Mouse (Mus musculus) cortical plate, adult 2 months (tissue): ENCODE results near the gene Dmkn. TPM values are rescaled to one million over a fixed set of nuclear protein-coding genes. Genes with fewer than 3 reads are reported as not detected.
"Not testable (repeated sequence)": the region's sequence is repeated elsewhere in the genome, so short reads cannot be mapped to it uniquely, and the experiment has no call there.

ENCODE experiments used
- H3K27ac ChIP-seq: fragments of 200-500 bp; 2 replicates; pipeline ENCODE4 v1.5.1; 2012; ENCODE audit warnings: low read length, control low read depth, inconsistent platforms; ENCODE audit not compliant: insufficient read depth
- H3K4me1 ChIP-seq: fragments of 200-500 bp; 2 replicates; pipeline ENCODE4 v1.6.1; 2011; ENCODE audit warnings: low read length; ENCODE audit not compliant: control insufficient read depth, insufficient read depth
- H3K4me3 ChIP-seq: fragments of 200-500 bp; 2 replicates; pipeline ENCODE4 v1.5.1; 2011; ENCODE audit warnings: mild to moderate bottlenecking, low read length, control low read depth; ENCODE audit not compliant: insufficient read depth
- CTCF ChIP-seq: fragments of 200-500 bp; IDR thresholded peaks from 2 replicates; pipeline ENCODE4 v1.5.1; 2011; ENCODE audit warnings: mild to moderate bottlenecking, control low read depth, low read length; ENCODE audit not compliant: insufficient read depth; ENCODE audit errors: extremely low read depth
- POLR2A ChIP-seq: fragments of 200-500 bp; IDR thresholded peaks from 2 replicates; pipeline ENCODE4 v1.6.1; 2011; ENCODE audit warnings: mild to moderate bottlenecking, low read length, control low read depth; ENCODE audit not compliant: insufficient read depth; ENCODE audit errors: extremely low read depth
- polyA plus RNA-seq: library from polyadenylated mRNA; depleted of rRNA; stranded (reverse); fragments of >200 nt; gene quantifications from 2 replicates; pipeline ENCODE4 v1.2.3, GENCODE M21; 2012

Dmkn gene
- polyA plus RNA-seq, 1 experiment: 9.6 TPM

DNA sequence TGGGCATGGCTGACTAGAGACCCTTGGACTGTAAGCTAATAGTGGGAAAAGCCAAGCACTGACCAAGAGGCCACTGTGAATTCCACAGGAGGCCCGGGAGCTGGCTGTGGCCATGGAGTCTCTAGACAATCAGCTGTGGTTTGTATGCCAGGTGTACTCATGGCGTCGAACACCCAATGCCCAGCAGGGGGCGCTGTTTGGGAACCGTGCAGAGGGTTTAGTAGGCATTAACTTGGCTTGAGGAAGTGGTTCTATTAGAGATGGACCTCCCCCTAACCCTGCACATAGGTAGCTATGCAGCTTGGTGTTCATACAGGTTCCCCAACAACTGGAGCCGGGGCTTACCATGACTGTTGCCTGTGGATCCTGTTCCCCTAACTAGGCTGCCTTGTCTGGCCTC, 42.4 kb downstream of the Dmkn start:
- TF ChIP-seq CTCF (no peak), POLR2A (no peak)
- Histone ChIP-seq H3K27ac (no peak overlapping the region), H3K4me1 (no peaks in the 10 kb centered on the region), H3K4me3 (no peak overlapping the region)

DNA sequence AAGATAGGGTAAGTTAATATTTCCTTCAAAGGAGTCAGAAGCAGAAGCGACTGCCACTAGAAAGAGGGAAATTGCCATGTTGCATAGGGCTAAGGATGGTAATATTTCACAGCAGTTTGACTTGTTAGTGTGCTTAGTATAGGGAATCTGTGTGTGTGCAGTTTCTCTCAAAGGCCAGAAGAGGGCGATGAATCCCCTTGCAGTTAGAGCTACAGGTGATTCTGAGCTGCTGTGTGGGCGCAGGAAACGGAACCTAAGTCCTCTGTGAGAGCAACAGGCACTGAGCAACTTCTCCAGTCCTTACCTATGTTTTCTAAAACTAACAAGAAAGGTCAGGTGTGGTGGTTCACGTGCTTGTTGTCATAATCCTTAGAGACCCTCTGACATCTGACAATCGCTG, 46.8 kb downstream of the Dmkn start:
- no peak overlapping the region for H3K27ac ChIP-seq
- TF ChIP-seq CTCF (no peak), POLR2A (no peak)
- H3K4me3 ChIP-seq: no peak overlapping the region
- H3K4me1 ChIP-seq: no peaks in the 10 kb centered on the region

GRCm38 (mm10) chr7:30811757-30812290, 48.3 kb downstream of the Dmkn start:
- TF ChIP-seq POLR2A (no peak), CTCF (no peak)
- H3K27ac ChIP-seq: no peak overlapping the region
- H3K4me3 ChIP-seq: no peak overlapping the region

DNA sequence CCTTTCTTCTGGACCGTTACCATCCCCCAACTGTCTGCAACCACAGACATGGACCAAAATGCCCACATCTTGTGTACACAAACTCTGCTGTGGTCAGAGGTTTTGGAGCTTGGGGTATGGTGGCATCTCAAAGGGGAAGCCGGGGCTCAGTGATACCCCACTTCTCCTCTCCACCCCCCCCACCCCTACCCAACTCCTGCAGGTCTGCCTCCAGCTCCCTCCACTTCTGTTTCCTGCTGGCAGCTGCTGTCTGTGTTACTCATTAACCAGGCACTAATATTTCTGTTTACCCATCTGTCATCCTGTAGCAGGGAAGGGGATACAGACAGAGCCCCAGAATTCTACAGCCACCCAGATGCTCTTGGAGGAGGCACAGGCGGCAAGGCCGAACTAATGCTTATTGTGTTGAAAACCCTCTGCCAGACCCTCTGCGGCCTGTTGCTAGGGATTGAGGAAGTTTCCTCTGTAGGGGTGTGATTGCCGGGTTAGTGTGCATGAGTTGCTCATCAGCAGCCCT, 48.8 kb downstream of the Dmkn start:
- TF ChIP-seq CTCF: no peak
- no peak for TF ChIP-seq POLR2A
- H3K27ac ChIP-seq: no peak overlapping the region
- H3K4me3 ChIP-seq: no peak overlapping the region
- H3K4me1 ChIP-seq: no peaks in the 10 kb centered on the region

More at GRCm38 (mm10) chr7:30811757-30812290, 48.3 kb downstream of the Dmkn start:
- H3K4me1 ChIP-seq: no peaks in the 10 kb centered on the region

- TF ChIP-seq POLR2A (no peak), CTCF (no peak)
Observed at GRCm38 (mm10) chr7:30820131-30820530, 56.6 kb downstream of the Dmkn start.

DNA sequence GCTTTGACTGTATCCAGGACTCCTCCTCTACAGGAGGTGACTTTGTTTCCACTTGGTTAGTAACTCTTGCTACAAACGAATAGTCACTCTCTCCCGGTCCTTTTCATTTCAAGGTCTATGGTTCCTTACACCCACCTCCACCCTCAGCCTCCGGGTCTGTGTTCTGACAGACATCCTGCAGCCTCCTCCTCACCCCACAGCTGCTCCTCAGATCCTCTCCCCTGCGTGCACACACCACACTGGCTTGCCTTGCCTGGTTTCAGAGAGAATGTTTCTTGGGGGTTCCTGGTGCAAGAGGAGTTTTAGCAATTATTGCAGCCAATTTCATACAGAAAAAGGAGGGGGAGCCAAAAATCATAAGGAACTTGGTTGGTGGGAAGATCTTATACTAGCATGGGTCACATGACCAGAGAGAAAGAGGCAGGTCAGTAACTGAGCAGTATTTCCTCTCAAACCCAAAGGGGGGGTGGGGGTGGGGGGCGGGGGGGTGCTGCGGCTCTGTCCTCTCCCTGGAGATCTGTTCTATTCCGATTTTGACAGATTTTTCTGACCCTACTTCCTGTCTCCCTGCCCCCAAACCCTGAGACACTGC, 57.4 kb downstream of the Dmkn start:
- Histone ChIP-seq H3K4me3 (no peak overlapping the region), H3K27ac (no peak overlapping the region), H3K4me1 (no peaks in the 10 kb centered on the region)
- TF ChIP-seq POLR2A (no peak), CTCF (no peak)

More at GRCm38 (mm10) chr7:30820131-30820530, 56.6 kb downstream of the Dmkn start:
- Histone ChIP-seq H3K4me1 (no peaks in the 10 kb centered on the region), H3K4me3 (no peak overlapping the region), H3K27ac (no peak overlapping the region)

DNA sequence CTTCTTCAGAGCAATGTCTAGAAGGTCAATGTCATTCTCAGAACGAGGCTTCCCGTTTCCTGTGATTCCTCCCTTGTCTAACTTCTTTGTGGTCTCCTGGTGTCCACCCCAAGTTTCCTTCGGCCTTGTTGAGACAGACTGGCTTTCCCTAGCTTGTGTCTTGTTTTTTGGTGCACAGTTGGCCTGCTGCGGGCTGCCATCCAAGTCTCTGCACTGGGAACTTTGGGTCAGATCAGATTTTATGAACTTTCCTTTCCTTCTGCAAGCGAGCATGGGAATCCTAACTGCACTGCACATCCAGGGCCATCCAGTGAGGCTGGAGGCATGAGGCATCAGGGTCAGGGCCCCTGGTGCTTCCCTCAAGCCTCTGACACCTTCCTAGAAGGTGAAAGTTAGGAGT, 58.0 kb downstream of the Dmkn start:
- Histone ChIP-seq H3K27ac (no peak overlapping the region), H3K4me1 (no peaks in the 10 kb centered on the region), H3K4me3 (no peak overlapping the region)
- TF ChIP-seq CTCF (no peak), POLR2A (no peak)

DNA sequence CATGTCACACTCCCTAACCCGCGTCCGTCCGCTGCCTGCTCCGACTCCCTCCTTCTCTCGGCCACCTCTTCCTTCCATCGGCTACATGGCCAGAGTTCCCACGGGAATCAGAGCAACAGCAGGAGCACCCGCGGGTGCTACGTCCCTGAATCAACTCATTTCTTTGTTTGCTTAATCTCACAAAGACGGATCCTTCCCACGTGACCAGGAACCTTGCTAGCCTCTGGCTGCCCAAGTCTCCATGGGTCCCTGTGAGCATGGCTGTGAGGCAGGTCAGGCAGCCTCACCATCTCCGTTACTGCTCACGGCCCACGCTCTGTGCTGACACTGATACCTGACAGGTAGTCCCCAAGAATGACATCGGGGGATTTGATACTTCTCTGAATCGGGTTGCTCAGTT, 60.1 kb downstream of the Dmkn start, which contains the start of gene Ffar2:
Gene Ffar2, minus strand, starts transcription at position 101 of the 400 bp plus-strand sequence.
- Histone ChIP-seq H3K4me1 (no peaks in the 10 kb centered on the region), H3K27ac (no peak within 1 kb of the TSS), H3K4me3 (no peak within 1 kb of the TSS)
- no peak for TF ChIP-seq CTCF
- no peak for TF ChIP-seq POLR2A

- H3K27ac ChIP-seq: no peak overlapping the region
- TF ChIP-seq CTCF: no peak
- TF ChIP-seq POLR2A: no peak
- no peaks in the 10 kb centered on the region for H3K4me1 ChIP-seq
- H3K4me3 ChIP-seq: no peak overlapping the region
Observed at GRCm38 (mm10) chr7:30824306-30824705, 60.8 kb downstream of the Dmkn start.

GRCm38 (mm10) chr7:30826660-30827059, 63.1 kb downstream of the Dmkn start:
- H3K4me3 ChIP-seq: no peak overlapping the region
- H3K4me1 ChIP-seq: no peaks in the 10 kb centered on the region
- no peak overlapping the region for H3K27ac ChIP-seq
- TF ChIP-seq POLR2A: no peak
- TF ChIP-seq CTCF: no peak

GRCm38 (mm10) chr7:30828871-30829270, 65.3 kb downstream of the Dmkn start:
- H3K4me1 ChIP-seq, H3K4me3 ChIP-seq, H3K27ac ChIP-seq: not testable (repeated sequence)
